Mouse (Mus musculus): ENCODE measurements at regions not wholly inside any gene's neighbourhood (a gene's known extent, or its start where the extent isn't known, plus 50 kb on each side); places are given as distances from the start of the nearest gene placed in this dataset.

DNA sequence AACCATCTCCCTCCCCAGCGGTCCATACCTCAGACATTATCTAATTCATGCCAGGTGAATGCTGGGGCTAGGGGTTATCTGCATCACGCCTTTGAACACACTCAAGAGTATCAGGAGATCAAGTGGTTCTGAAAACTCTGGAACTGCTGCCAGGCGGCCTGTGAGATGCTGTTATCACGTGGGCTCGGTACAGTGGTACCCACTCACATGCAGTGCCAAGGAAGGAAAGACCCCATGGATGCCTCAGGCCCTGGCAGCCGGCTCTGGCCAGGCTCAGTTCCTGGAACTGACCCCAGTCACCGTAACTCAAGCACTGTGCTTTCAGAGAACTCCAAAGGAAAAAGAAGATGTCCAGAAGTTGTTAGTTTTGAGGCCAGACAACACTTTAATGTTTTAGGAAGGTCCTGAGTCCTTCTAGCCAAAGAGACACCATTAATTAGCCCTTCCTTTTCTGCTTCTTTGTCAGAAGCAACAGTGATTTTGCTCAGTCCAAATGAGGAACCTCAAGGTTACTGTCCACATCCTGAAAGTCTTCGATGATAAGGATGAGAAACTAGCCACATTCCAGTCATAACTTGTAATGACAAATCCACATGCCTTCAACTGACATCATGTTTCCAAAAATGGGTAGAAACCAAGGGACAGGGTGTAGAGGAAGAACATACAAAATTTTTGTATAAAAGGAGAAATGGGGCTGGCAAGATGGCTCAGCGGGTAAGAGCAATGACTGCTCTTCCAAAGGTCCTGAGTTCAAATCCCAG, 126.1 kb downstream of the Zbtb18 start:
- DNase-seq (ENCODE audit: low spot score): no peak

- DNase-seq (ENCODE audit: low spot score): no peak
These were observed 127.4 kb downstream of the Zbtb18 start for GRCm38 (mm10) chr1:177569572-177569971.

GRCm38 (mm10) chr1:177573017-177573725, 131.0 kb downstream of the Zbtb18 start:
- DNase-seq (ENCODE audit: low spot score): no peak

- DNase-seq (ENCODE audit: low spot score): no peak
These were observed 131.6 kb downstream of the Zbtb18 start for GRCm38 (mm10) chr1:177573781-177574180.

DNA sequence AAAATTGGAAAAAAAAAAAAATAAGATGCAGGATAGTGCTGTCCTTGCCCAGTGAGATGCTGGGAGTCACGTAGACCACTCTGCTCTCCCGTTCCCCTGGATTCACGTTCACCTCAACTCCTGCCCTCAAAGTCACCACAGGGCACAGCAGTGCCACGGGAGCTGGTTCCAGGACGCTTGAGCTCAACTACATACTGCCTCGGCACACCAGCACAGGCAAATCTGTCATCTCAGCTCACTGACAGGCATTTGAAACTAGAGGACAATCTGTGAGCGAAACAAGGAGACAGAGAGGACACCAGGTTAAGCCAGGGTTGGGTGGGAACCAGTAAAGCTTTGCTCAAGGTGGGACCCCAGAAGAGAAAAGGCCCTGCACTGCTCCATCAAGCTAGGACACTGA, 132.2 kb downstream of the Zbtb18 start:
- no peak for DNase-seq (ENCODE audit: low spot score)

DNA sequence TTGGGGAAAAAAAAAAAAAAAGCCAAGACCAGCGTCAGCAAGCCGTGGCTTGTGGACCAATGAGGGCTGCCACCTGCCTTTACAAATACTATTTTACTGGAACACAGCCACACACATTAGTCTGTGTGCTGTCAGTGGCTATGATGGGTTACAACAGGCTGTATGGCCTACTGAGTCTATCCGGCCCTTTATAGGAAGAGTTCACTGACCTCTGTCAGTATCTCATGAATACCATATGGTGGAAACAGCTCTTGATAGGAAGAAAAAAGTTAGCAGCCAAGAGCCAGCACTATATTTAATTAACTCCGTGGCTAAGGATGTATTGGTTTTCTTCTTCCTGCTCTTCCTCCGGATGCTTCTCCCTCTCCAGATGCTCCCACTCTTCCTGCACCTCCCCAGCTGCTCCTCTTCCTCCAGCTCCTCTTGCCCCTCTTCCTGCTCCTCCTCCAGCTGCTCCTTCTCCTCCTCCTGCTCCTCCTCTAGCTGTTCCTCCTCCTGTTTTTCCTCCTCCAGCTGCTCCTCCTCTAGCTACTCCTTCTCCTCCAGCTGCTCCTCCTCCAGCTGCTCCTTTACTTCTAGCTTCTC, 142.2 kb downstream of the Zbtb18 start:
- no peak for DNase-seq (ENCODE audit: low spot score)

GRCm38 (mm10) chr1:177585320-177585719, 143.2 kb downstream of the Zbtb18 start:
- DNase-seq (ENCODE audit: low spot score): no peak

DNA sequence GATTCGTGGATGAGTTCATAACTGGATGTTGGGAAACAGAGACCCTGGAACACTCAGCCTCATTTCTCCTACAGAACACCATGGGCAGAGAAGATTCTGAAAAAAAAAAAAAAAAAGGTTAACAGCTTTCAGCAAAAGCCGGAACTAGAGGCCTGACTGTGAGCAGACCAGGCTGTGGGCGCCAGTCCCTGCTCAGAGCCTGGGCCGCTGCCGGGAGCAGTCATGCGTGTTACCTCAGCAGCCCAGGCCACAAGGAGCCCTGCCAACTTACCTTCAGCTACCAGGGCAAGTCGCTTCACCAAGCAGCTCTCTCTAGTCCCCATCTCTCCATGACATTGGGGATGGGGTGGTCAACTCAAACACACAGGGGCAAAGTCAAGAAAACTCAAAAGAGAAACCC, 140.6 kb upstream of the 1700016C15Rik start:
- DNase-seq (ENCODE audit: low spot score): no peak

- DNase-seq (ENCODE audit: low spot score): no peak
These were observed 140.0 kb upstream of the 1700016C15Rik start for GRCm38 (mm10) chr1:177589656-177590055.

DNA sequence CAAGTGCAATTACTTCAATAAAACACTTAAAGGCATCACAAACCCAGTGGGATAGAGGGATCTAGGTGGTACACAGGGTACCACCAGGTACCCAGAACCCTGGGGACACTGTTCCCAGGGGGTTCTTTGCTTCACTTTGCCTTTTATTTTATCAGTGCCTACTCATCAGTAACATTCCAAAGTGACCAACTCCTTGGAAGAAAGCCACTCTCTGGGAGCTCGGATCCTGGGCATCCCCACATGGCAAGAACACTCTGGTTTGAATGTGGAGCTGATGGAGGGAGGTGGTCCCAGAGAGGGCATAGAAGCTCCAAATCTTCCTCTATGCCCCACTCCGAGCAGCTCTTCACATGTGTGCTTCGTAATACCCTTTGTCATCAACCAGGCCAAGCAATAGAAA, 137.9 kb upstream of the 1700016C15Rik start:
- DNase-seq (ENCODE audit: low spot score): no peak

- no peak for DNase-seq (ENCODE audit: low spot score)
These were observed 137.3 kb upstream of the 1700016C15Rik start for GRCm38 (mm10) chr1:177592337-177592736.

GRCm38 (mm10) chr1:177594341-177594740, 135.3 kb upstream of the 1700016C15Rik start:
- DNase-seq (ENCODE audit: low spot score): no peak

DNA sequence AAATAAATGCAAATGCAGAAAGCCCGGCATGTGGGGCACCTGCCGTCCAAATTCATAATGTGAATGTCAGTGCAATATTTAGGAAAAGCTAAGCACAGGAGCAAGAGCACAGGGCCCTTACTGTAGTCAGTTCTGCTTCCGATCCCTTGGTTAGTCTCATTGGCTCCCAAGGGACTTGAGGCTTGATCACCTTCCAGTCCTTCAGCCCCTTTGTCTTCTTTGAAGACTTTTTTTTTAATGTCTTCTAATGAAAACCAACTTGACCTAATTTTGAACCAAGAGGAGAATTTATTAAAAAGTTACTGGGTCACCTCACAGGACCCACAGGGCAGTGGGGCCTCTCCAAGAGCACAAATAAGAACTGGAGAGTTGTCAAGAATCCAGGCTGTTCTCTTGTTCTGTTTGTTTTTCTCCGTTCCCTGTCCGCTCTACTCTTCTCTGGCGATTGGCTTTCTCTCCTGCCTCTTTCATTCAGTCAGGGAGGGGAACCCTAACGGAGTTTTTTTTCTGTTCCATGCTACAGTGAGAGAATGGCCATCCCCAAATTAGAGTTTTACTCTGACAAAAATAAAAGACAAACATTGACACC, 134.2 kb upstream of the 1700016C15Rik start:
- no peak for DNase-seq (ENCODE audit: low spot score)

- no peak for DNase-seq (ENCODE audit: low spot score)
These were observed 132.6 kb upstream of the 1700016C15Rik start for GRCm38 (mm10) chr1:177597036-177597435.

DNA sequence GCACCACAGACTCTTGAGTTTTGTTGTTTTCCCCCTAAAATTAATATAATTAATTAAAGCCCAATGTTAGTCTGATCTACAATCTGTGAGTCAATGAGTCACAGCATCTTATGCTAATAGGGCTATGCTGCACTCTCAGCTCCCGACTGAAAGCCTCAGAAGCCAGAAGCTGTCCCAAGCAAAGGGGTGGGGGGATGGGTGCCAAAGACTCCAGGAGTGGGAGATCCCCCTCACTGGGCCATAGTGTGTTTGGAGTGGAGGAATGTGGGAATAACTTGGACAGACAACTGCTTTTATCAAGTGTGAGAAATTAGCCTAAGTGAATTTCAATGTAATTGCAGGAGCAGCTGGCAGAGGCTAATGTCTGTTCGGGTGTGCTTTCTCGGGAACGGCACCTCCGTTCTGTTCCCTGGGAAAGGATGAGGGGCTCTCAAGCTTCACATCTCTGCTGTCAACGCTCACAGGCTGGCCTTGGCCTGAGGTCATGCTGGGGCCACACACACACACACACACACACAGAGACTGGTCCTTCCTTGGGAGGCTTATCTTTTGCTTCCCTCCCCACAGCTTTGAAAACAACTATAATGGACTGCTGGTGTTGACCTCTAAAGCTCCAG, 124.2 kb upstream of the 1700016C15Rik start:
- no peak for DNase-seq (ENCODE audit: low spot score)

DNA sequence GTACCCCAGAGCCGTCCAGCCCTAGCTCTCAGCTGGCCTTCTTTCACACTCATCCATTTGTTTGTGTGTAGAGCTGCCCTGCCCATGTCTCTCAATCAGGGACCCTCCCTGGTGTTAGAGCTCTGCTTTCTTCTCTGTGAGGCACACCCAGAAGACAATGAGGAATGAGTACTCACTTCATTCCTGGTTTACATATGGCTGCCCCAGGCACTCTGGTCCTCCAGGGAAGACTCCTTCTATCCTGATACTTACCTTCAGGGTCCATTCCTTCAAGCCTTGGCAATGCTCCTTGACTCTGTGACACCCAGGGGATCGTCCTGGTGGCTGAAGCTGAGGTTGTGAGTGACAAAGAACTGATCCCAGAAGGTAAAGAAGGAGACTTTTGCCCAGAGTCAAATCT, 122.0 kb upstream of the 1700016C15Rik start:
- DNase-seq (ENCODE audit: low spot score): no peak

DNA sequence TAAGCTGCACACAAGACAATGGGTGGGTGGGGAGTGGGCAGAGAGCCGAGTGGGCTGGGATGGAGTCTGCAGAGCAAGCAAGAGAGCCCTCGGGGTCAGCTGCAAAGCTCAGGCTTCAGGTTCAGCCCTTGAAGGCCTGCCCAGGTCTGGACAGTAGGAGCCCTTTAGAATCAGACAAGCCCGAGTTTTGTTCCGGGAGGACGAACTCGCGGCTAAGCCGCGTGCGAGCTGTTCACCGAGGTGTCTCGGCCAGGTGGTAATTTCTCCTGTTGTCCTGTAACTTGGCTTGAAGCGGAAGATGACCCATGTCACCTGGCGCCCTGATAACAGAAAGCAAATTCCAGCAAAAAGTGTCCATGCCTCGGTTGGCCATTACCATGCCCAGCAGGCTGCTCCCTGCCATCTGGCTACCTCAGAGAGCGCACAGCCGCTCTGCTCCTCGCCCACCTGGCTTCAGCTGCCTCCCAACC, 121.0 kb upstream of the 1700016C15Rik start:
- DNase-seq (ENCODE audit: low spot score): no peak

GRCm38 (mm10) chr1:177609226-177609625, 120.4 kb upstream of the 1700016C15Rik start:
- DNase-seq (ENCODE audit: low spot score): no peak

GRCm38 (mm10) chr1:177609683-177610082, 119.9 kb upstream of the 1700016C15Rik start:
- no peak for DNase-seq (ENCODE audit: low spot score)

GRCm38 (mm10) chr1:177610156-177610555, 119.5 kb upstream of the 1700016C15Rik start:
- DNase-seq (ENCODE audit: low spot score): no peak

DNA sequence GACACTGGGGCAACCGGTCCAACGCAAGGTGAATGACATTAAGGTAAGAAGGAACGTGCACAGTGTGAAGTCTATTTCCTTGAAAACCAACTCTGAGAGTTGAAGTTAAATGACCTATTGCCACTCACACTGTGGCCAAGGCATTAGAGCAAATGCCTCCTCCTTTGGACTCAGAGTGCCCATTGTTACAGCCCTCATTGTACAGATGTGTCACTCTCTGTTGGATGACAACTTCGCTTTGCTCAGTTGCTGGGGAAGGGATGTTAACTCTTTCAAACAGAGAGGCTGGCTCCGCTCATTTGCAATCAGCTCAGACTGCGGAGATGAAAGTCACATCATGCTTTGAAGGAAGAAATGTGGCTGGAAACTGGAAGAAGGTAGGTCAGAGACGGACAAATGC, 117.1 kb upstream of the 1700016C15Rik start:
- DNase-seq (ENCODE audit: low spot score): no peak

GRCm38 (mm10) chr1:177615609-177616008, 114.0 kb upstream of the 1700016C15Rik start:
- DNase-seq (ENCODE audit: low spot score): no peak

Measured in urinary bladder, adult 2 months (tissue).